In genomic region chr2:166691602-166692509, GRCm38 (mm10) we compare ENCODE assay signal across 9 mouse cellular contexts. TPM values are rescaled to one million over a fixed set of nuclear protein-coding genes. Genes with fewer than 3 reads are reported as not detected.
DNase-seq lines count a peak whose midpoint lies in the region; ATAC-seq lines count a peak whose summit lies in the region.
"Had no signal": no experiment of that assay in that cellular context is flagged by ENCODE, and none has a peak within 500 bp of the region (broad histone marks: within the 10 kb centered on the region; RNA-seq: fewer than 3 reads in every experiment).

No protein-coding gene starts in this region.

- H3K27me3 ChIP-seq in intestine, embryonic 14.5 days (replicated peaks; ENCODE audit: control insufficient read depth, insufficient read depth, low read length) = no peaks in the 10 kb centered on the region
- H3K27me3 ChIP-seq in intestine, embryonic 16.5 days (replicated peaks; ENCODE audit: control insufficient read depth, insufficient read depth, low read length) = no peaks in the 10 kb centered on the region
- H3K27me3 ChIP-seq in forebrain, embryonic 13.5 days = no peaks in the 10 kb centered on the region
- no peaks in the 10 kb centered on the region for H3K27me3 ChIP-seq in hindbrain, embryonic 16.5 days (replicated peaks; ENCODE audit: control insufficient read depth, insufficient read depth, low read length)
- no peaks in the 10 kb centered on the region for H3K27me3 ChIP-seq in midbrain, embryonic 15.5 days (replicated peaks)
- H3K27me3 ChIP-seq: CH12.LX had no signal

- no peaks in the 10 kb centered on the region for H3K4me1 ChIP-seq in intestine, embryonic 14.5 days (replicated peaks; ENCODE audit: control insufficient read depth, insufficient read depth, low read length)
- H3K4me1 ChIP-seq in intestine, embryonic 16.5 days (ENCODE audit: control insufficient read depth, insufficient read depth, low read length) = 0 out of 2 replicates have a peak, but pooled peaks cover 4% of the 10 kb centered on the region
- peaks cover 46% of the 10 kb centered on the region for H3K4me1 ChIP-seq in forebrain, embryonic 13.5 days
- peaks cover 4% of the 10 kb centered on the region for H3K4me1 ChIP-seq in hindbrain, embryonic 16.5 days (ENCODE audit: control insufficient read depth, insufficient read depth, low read depth, low read length)
- H3K4me1 ChIP-seq in midbrain, embryonic 15.5 days = peaks cover 14% of the 10 kb centered on the region; the same call in 1 of the 2 replicates

- no peak overlapping the region for H3K9ac ChIP-seq in intestine, embryonic 14.5 days (ENCODE audit: low read length)
- no peak overlapping the region for H3K9ac ChIP-seq in intestine, embryonic 16.5 days (ENCODE audit: low read depth, low read length)
- no peak overlapping the region for H3K9ac ChIP-seq in forebrain, embryonic 13.5 days
- H3K9ac ChIP-seq in hindbrain, embryonic 16.5 days (ENCODE audit: low read depth, low read length) = no peak overlapping the region
- no peak overlapping the region for H3K9ac ChIP-seq in midbrain, embryonic 15.5 days

- H3K4me2 ChIP-seq in intestine, embryonic 14.5 days (ENCODE audit: low read length) = no peak overlapping the region
- no peak overlapping the region for H3K4me2 ChIP-seq in intestine, embryonic 16.5 days (ENCODE audit: low read depth, low read length)
- peak overlapping the region; percentile 13; the same call in 1 of the 2 replicates for H3K4me2 ChIP-seq in forebrain, embryonic 13.5 days
- no peak overlapping the region for H3K4me2 ChIP-seq in hindbrain, embryonic 16.5 days (ENCODE audit: low read length)
- no peak overlapping the region for H3K4me2 ChIP-seq in midbrain, embryonic 15.5 days

- ATAC-seq in intestine, embryonic 14.5 days (replicated peaks; ENCODE audit: low FRiP score, low TSS enrichment, low read depth) = 0 out of 2 replicates have a peak, but pooled peaks have one; percentile 32
- ATAC-seq in intestine, embryonic 16.5 days = no peak
- ATAC-seq in forebrain, embryonic 13.5 days = peak; percentile 84
- peak; percentile 83 for ATAC-seq in hindbrain, embryonic 16.5 days
- ATAC-seq in midbrain, embryonic 15.5 days (replicated peaks) = peak; percentile 60

- peaks cover 3% of the 10 kb centered on the region; the same call in 1 of the 2 replicates for H3K9me3 ChIP-seq in intestine, embryonic 14.5 days (ENCODE audit: control insufficient read depth, low read length)
- H3K9me3 ChIP-seq in intestine, embryonic 16.5 days (ENCODE audit: control insufficient read depth, low read length) = no peaks in the 10 kb centered on the region
- 0 out of 2 replicates have a peak, but pooled peaks cover 8% of the 10 kb centered on the region for H3K9me3 ChIP-seq in forebrain, embryonic 13.5 days (replicated peaks)
- no peaks in the 10 kb centered on the region; the same call in 1 of the 2 replicates for H3K9me3 ChIP-seq in hindbrain, embryonic 16.5 days (ENCODE audit: control insufficient read depth, low read length)
- H3K9me3 ChIP-seq in midbrain, embryonic 15.5 days = no peaks in the 10 kb centered on the region

- 68% methylated on average over 23 of the region's 23 CpGs for WGBS in intestine, embryonic 14.5 days
- WGBS in intestine, embryonic 16.5 days = 72% methylated on average over 23 of the region's 23 CpGs
- 48% methylated on average over 23 of the region's 23 CpGs for WGBS in forebrain, embryonic 13.5 days
- WGBS in hindbrain, embryonic 16.5 days = 32% methylated on average over 22 of the region's 23 CpGs
- WGBS in midbrain, embryonic 15.5 days = 47% methylated on average over 23 of the region's 23 CpGs

- H3K27ac ChIP-seq in intestine, embryonic 14.5 days (ENCODE audit: low read depth) = no peak overlapping the region
- H3K27ac ChIP-seq in intestine, embryonic 16.5 days (ENCODE audit: low read length) = no peak overlapping the region
- H3K27ac ChIP-seq in forebrain, embryonic 13.5 days = peak overlapping the region; percentile 80
- H3K27ac ChIP-seq in hindbrain, embryonic 16.5 days (ENCODE audit: low read depth, low read length) = peak overlapping the region; percentile 81
- H3K27ac ChIP-seq in midbrain, embryonic 15.5 days = peak overlapping the region; percentile 63; the same call in 1 of the 2 replicates

- H3K4me3 ChIP-seq in intestine, embryonic 14.5 days (ENCODE audit: low read depth, low read length) = no peak overlapping the region
- no peak overlapping the region for H3K4me3 ChIP-seq in intestine, embryonic 16.5 days (ENCODE audit: low read length)
- no peak overlapping the region for H3K4me3 ChIP-seq in forebrain, embryonic 13.5 days
- H3K4me3 ChIP-seq in hindbrain, embryonic 16.5 days (ENCODE audit: low read length) = no peak overlapping the region
- H3K4me3 ChIP-seq in midbrain, embryonic 15.5 days = no peak overlapping the region

- no peaks in the 10 kb centered on the region for H3K36me3 ChIP-seq in intestine, embryonic 14.5 days (ENCODE audit: control insufficient read depth, insufficient read depth, low read length)
- no peaks in the 10 kb centered on the region for H3K36me3 ChIP-seq in intestine, embryonic 16.5 days (ENCODE audit: control insufficient read depth, insufficient read depth, low read length)
- peaks cover 10% of the 10 kb centered on the region for H3K36me3 ChIP-seq in forebrain, embryonic 13.5 days (ENCODE audit: poor library complexity, severe bottlenecking)
- H3K36me3 ChIP-seq in hindbrain, embryonic 16.5 days (ENCODE audit: control insufficient read depth, insufficient read depth, low read length) = no peaks in the 10 kb centered on the region
- H3K36me3 ChIP-seq in midbrain, embryonic 15.5 days (replicated peaks) = no peaks in the 10 kb centered on the region

- DNase-seq in intestine, embryonic 14.5 days (ENCODE audit: low spot score) = no peak
- no peak for DNase-seq in urinary bladder, adult 2 months (ENCODE audit: low spot score)
- DNase-seq in adrenal gland, postnatal 4 days (ENCODE audit: low spot score in 2 of 2) = no peak
- no peak for DNase-seq in adrenal gland, adult 18-20 months (ENCODE audit: low spot score in 2 of 2)

RNA-seq across cellular contexts. Expression of gene Prex1, which starts 21.8 kb away (rescaled TPM):
- polyA plus RNA-seq in intestine, embryonic 14.5 days (2014; fragmentation: Nextera tagmentation; extraction: Ambion mirVana) = 11.3 and 13.6 TPM in 2 replicates
- 7.9 and 8.0 TPM in 2 replicates for polyA plus RNA-seq in intestine, embryonic 16.5 days (2015; fragmentation: Nextera tagmentation; extraction: Ambion mirVana)
- 28.6 and 32.7 TPM in 2 replicates for polyA plus RNA-seq in forebrain, embryonic 13.5 days (2015; fragmentation: Nextera tagmentation; extraction: Ambion mirVana)
- 27.3 and 32.5 TPM in 2 replicates for polyA plus RNA-seq in hindbrain, embryonic 16.5 days (2015; fragmentation: Nextera tagmentation; extraction: Ambion mirVana)
- polyA plus RNA-seq in midbrain, embryonic 15.5 days (2015; fragmentation: Nextera tagmentation; extraction: Ambion mirVana) = 20.6 and 22.0 TPM in 2 replicates
- 7.5 and 8.7 TPM in 2 replicates for polyA plus RNA-seq in urinary bladder, adult 2 months (2012; rRNA removed)
- 10 to 100 TPM; 20.9 to 21.2 TPM for total RNA-seq in adrenal gland, postnatal 4 days (2021)
- total RNA-seq in adrenal gland, adult 18-20 months (2021) = 10 to 100 TPM in 1 of 2 experiments, 1 to 10 TPM in 1; 9.4 to 12.7 TPM

Comparison
In these comparisons a context has a peak if more than half of its experiments do, and no peak if none do; other contexts are left out.
1. H3K27ac ChIP-seq: peak in forebrain, embryonic 13.5 days (single experiment), hindbrain, embryonic 16.5 days (single experiment) and midbrain, embryonic 15.5 days (single experiment); none in intestine, embryonic 14.5 days (single experiment) and intestine, embryonic 16.5 days (single experiment).